Mouse (Mus musculus): Measurements from ENCODE around the gene S100a3.
A peak's percentile ranks its signal among the peaks of the same experiment; 100 is the strongest.

The S100a3 gene

DNA sequence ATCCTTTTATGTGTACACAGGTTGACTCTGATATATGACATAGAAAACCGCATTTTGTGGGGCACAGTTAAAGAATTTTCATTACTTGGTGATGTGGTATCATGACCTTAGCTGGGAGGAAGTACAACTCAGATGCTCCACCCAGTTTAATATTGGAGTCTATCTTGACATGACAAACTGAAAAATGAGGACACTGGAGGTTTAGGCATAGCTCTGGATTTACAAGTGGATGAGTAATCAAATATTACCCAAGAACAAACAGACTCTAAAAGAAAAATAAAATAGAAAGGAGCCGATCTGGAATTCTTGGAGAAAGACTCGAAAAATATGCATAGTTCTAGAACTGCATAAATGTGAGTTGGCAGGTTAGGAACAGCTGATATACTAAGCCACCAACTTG is 14.9 kb downstream of the S100a3 start:
- DNase-seq = no peak

DNA sequence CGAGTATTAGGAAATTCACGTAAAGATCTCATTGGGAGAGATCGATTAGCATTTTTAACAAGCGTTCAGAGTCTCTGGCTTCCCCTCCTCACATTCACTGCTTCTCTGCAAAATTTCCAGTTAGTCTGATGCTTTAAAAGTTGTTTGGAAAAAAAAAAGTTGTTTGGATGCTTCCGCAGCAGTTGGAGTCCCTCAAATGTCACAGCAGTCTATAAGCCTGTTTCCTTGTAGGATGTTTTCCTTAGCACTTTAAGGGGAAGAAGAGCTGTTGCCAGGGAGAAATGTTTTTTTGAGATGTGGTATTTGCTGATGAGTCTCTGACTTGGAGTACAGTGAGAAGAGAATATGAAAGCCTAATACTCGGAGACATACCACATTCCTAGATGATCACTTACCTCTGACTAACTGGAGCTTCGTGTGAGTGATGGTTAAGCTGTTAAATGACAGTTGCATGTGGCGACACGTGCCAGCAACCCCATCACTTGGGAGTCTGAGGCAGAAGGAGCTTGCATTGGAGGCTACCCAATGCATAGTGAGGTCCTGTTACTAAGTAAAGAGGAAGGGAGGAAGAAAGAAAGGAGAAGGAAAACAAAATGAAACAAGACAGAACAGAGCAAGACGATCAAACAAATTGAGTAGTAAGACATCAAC is 16.1 kb downstream of the S100a3 start:
- no peak for DNase-seq

DNA sequence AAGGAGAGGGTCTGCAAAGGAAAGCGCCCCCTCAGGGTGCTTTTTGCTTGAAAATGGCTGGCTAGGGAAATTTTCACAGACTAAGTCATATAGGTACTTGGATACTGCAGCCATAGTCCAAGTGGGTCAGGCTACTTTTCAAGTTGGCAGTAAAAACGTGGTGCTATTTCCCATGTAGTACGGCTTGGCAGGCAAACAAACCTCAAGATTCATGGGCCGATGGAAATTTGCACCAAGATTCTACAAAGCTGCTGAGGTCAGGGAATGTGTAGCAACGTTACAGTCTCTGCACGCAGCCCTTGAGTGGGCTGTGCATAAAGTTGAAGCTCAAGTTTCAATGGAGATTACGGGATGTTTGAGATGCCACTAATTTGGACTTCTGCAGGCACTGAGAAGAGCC is 19.1 kb downstream of the S100a3 start:
- DNase-seq = no peak

DNA sequence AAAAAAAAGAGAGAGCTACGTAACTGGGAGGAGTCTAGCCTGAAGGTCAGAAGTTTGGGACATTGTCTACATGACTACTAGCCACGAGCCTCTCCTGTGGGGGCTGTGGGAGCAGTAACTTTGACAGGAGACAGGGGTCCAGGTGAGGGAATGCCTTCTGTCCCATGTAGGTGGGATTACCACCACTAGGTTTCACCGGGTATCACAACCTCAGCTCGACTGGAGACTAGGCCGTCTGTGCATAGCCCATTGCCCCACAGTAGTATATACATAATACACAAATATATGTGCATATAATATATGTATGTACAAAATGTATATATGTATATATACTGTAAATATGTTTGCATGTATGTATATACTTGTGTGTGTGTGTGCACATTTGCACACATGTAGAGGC is 20.8 kb downstream of the S100a3 start:
- DNase-seq = no peak

DNA sequence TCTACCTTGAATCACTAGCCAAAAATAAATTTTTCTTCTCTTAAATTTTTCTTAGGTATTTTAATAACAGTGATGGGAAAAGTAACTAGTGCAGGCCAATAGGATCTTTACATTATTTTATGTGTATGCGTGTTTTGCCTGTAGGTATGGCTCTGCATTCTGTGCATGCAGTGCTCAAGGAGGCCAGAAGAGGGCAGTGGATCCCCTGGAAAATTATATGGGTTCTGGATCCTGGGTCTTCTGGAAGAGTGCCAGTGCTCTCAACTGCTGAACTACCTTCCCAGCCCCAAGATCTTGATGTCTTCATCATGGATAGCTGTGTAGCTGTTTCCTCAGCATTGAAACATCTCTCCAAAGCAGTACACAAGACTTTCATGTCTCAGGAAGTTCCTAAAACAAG is 21.8 kb downstream of the S100a3 start:
- DNase-seq = peak; percentile 22

DNA sequence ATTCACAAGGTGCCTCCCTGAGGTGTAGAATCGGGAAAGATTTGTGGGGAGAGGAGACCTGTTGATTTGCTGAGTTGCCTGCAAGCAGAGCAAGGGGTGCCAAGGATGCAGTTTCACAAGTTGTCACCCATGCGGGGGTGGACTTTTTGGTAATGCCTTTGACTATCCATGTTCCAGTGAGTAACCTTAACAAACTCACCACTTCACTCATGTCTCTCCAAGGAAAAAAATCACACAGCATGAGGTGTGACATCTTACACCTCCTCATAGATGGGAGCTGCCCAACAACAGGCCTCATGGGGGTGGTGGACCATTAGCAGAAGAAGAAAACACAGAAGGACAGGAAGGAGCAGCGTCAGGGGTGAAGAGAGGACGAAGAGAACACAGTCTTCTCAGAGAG is 22.2 kb downstream of the S100a3 start:
- no peak for DNase-seq

DNA sequence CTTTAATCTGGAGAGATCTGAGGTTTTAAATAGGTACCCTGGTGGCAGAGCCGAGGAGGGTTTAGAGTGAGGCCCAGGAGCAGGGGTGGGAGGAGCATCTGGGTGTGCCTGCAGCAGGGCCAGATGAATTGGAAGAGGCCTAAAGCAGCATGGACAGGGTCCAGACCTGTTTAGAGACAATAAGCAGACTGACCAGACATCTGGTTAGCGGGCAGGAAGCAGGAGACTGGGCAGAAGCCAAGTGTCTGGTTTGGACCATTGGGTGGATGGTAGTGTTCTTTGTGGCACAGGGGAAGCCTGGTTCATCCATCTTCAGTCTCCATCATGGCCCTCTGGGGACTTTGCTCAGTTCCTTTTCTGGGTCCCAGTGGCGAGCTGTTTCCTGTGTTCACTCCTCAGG is 23.5 kb downstream of the S100a3 start:
- no peak for DNase-seq

DNA sequence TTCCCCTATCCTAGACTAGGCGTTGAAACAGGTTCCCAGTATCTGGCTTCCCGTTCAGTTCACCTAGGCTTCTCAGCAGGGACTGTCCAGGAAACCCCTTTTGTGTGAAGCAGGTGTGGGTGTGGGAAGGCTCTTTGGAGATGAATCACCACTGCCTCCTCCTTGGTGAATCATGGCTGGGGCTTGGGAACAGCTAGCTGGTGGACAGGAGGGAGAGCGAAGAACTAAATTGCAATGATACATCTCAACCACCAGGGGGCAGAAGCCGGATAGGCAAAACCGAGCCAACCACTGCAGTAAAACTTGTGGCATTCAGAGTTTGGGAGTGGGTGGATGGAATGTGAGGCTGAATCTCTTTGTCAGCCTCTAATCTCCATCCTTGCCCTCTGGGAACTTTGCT is 25.2 kb downstream of the S100a3 start:
- DNase-seq = peak; percentile 37

DNA sequence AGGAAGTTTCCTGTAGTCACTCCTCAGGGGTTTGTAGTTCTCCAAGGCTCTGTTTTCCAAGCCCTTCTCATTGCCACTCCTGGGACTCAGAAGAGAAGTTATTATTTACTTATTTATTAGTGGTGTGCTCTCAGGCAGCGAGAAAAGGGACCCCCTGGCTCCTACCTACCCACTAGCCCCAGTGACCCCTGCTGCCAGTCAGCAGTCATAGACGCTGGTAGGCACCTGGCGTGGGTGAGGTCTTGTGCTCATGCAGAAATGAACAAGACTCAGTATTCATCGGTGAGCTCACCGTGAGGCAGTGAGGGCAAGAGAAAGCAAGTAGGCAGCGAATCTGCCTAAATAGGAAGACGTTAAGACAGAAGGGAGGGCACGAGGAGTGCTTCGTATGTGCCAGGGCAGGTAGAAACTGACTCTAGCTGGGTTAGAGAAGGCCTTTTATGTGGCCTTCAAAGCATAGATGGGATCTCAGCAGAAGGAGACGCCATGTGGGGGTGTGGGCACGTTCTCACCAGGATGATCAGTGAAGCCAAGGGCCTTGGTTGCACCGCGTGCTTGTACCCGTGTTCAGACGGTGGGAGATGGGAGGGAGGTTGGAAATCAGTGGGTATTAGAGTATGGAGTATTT is 25.8 kb downstream of the S100a3 start:
- DNase-seq = no peak

DNA sequence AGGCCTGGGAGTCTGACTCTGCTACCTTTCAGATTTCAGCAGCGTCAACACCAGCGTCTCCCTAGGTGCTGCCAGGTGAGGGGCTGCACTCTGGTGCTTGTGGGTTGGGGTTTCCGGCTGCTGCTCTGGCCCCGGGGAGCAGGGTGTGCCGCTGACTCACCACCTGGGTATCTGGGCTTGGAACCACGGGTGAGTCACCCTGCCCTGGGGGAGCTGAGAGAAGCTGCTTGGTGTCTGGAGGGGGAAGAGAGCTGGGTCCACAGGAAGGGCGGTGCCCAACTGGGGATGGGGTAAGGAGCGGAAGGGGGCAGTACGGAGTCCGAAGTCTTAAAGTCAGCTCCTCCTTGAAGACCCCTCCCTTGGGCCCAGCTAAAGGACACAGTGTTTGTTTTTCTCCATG is 26.5 kb downstream of the S100a3 start:
- DNase-seq = no peak

DNA sequence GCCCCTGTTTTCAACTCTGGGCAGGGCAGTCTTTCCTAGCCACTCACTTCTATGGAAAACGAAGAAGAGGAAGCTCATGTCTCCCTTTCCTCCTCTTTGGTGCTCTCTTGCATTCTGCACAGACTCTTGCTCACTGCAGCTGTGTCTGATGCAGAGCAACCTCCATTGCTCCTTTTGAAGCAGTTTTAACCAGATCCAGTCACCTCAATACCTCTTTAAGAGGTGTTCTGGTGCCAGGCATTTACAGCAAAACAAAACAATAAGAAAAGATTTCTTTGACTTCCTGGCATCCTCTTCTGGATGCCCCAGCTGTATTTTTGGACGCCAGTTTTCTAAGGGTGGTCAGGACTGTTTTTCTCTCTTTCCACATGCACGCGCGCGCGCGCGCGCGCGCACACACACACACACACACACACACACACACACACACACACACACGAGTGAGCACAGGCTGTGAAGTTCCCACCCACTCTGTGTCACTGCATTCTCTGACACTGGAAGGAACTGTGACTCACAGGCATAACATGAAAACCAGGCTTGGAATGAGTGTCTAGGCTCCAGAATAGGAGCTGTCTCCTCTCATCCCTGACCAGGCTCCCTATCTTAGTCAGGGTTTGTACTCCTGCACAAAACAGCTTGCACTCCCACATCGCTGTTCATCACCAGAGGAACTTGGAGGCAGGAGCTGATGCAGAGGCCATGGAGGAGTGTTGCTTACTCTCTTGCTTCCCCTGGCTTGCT is 27.2 kb downstream of the S100a3 start:
- DNase-seq = no peak

DNA sequence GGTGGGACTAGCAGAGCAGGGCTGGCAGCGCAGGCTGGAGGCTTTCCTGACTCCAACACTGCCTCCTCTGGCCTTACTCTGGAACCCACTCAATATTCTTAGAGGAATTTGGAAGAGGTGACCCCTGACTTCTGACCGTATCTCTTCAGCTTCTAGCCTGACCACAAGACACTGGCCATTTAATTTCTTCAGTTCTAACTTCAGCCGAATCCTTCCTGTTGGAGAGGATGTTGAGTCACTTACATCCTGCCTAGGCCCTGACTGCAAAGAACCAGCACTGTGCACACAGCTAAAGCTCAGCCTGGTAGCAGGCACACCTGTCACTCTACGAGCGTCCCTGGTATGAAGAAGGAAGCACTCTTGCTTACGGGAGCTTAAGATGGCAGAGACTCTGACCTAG is 29.0 kb downstream of the S100a3 start:
- no peak for DNase-seq

DNA sequence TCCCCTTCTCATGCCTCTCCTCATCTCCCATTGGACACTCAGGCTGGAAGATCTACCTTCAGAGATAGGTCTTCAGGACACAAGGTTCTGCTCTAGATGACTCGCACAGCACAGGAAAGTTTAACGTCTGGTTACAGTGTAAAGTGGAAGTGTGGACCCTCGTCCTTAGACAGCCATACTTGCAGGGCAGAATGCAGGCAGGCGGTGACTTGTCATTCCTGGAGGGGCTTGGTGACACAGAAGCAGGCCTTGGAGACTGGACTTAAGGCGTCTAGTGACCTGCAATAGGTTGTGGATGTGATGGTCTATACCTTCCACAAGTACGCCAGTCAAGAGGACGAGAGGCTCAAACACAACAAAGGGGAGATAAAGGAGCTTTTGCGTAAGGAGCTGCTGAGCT is 29.6 kb downstream of the S100a3 start, which contains the start of gene S100a2:
Gene S100a2, plus strand, starts transcription at position 301 of the 400 bp plus-strand sequence.
- no peak for DNase-seq

DNA sequence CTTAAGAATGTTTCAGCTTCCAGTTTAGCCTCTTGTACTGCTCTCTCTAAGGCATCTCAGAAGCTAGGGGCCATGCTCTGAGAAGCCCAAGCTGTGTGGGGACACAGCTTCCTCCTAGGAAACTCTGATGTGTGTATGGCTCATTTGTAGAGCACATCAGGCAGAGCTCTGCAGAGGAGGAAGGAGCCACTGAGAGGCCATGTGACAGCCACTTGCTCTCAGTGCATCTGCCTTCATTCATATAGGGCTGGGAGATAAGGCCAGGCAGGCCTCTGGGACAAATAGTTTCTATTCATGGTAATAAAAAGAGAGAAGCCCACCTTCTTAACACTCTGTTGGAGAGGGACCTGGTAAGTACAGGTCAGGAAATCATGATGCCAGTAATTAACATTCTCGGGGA is 34.1 kb downstream of the S100a3 start:
- DNase-seq = no peak

DNA sequence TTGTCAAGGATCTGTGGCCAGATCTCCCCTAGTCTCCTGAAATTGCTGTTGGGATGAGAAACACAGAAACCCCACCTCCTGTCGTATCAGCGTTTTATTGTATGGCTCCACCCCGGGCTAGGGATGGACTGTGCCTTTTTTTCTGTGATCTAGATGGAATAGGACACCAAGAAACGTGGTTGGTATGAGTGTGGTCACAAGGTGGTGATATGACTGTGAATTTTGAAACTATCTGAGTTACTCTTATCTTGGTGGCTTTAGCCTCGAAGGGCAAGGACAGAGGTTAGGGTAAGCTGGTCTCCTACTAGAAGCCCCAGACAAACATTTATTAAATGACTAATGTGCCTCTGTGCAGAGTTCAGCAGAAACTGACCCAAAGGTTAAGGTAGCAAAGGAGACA is 35.2 kb downstream of the S100a3 start:
- no peak for DNase-seq

DNA sequence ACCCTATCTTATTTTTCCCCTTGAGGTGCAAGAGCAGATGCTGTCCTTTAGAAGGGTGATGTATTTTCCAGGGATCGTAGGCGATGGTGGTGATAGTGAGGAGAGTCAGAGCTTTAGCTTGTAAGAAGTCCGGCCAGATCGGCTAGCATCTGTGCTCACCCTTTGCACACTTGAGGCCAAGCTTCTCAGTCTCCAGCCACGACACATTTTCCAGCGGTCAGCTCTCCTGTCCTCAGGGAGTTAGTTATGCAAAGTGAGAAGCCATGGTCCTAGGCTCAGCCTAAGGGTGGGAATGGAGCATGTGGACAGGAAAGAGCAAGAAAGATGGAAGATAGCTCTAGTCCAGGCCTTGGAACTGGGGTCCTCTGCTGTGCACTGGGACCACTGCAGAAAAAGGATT is 36.4 kb downstream of the S100a3 start:
- no peak for DNase-seq

DNA sequence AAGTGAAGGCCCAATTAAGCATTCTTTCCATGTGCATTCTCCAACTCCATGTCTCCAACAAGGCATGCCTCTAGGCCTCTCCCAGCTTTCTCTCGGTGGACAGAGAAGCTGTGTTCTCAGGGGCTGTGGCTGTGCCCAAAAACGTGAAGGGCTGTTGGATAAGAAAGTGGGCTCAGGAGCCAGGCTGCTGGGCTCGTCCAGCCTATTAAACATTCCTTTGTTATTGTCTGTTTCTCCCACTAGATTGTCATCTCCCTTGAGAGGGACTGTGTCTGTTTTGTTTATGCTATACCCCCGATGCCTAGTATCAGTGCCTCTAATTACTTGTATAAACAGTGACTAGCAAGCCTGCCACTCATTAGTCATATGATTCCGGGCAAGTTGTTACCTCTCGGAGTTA is 37.4 kb downstream of the S100a3 start:
- no peak for DNase-seq

DNA sequence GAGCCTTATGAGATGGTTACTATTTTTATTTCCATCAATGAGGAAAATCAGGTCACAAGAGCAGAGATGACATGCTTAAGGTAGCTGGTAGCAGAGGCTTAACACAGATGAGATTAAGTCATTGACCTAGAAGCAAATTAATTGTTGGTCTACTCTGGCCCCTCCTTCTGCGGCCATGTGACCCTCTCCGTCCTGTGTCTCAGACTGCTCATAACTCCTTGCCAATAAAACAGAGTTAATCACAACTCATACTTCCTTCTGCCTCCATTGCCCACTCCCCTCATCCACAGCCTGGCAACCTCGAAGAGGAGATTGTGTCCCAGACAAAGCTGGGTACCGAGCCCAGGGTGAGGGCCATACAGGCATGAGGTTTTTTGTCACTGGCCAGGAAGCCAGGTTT is 37.8 kb downstream of the S100a3 start:
- no peak for DNase-seq

DNA sequence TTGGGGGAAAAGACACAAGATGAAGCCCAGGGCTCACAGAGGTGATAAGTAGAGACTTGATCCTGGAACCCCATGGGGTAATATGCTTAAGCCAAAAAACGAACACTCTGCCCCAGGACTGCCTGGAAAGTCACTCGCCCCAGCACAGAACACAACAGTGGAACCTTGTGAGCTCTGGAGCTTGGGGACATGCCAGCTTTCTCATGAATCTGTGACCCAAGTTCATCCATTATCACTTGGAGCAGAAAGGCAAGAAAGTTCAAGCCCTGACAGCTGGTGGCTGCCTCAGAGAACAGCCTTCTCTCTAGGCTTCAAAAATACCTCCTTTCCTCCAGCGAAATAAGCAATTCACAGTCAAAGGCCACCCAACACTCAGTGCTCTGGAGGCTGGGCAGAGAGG is 39.0 kb downstream of the S100a3 start:
- no peak for DNase-seq

DNA sequence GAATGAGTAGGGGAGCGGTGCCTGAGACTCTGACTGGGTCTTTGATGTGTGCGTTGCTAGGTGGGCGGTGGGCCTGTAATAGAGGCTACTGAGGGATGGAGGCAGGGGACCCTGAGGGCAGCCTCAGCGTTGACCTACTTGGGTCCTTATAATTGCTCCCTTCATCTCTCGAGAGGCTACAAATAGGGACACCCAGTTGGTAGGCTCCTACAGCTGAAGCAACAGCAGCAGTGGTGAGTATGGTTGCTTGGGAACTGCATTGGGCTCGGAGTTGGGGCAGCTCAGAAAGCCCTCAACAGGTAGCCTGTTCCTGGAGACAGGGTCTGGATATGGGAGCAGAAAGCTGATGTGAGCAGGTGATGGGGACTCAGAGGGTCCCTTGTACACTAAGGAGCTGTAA is 39.7 kb downstream of the S100a3 start:
- DNase-seq = no peak

DNA sequence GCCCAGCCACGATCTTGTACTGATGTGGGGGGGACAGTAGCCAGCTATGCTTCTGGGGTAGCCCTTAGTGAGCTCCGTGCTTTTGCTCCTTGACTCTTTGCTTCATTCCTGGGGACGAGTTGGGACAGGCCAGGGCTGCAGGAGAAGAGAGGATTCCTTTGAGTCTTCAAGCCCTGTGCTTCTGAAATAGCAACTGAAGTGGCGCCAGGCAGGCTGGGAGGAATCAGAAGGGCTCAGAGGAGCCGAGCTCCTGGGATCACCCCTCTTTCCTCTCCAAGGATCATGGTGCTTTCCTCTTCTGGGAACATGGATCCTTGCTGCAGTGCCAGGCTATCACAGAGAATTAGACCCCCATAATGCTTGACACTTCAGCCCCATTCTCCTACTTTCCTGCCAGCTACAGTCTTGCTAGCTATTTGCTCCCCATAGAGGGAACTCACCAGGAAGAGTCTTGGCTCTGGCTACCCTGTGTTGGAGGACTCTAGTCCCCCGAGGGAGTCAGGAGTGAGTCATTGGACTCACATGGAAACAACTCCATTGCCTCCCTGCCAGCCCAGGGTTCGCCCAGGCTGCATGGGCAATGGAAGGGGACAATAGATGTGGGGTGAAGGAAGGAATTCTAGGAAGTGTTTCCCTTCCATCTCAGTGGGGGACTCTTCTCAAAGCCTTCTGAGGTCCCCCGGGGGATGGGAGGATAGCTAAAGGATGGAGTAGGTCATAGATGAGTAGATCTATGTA is 40.2 kb downstream of the S100a3 start:
- no peak for DNase-seq

DNA sequence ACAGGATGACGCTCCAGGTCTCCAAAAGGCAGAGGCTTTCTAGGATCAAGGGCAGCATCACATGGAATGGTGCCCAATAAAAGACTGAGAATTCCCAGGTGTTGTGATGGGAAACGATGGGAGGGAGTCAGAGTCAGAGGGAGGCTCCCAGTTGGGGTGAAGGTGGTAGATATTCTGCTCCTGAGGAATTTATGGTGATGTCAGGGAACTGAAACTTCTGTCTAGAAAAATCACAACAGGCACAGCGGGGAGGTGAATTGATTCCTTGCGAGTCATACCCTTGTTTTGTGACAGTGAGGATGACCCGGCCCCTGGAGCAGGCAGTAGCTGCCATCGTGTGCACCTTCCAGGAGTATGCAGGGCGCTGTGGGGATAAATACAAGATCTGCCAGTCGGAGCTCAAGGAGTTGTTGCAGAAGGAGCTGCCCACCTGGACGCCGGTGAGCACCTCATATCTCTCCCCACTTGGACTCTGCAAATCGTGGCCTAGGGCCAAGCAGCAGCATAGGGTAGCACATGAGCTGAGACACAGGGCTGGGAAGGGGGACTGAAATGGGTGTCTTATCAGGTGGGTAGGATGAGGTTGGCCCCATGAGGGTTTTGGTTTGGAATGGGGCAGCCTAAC is 41.2 kb downstream of the S100a3 start, which contains the start of gene Gm42674:
Gene Gm42674, plus strand, starts transcription at position 419 of the 625 bp plus-strand sequence.
- no peak for DNase-seq

DNA sequence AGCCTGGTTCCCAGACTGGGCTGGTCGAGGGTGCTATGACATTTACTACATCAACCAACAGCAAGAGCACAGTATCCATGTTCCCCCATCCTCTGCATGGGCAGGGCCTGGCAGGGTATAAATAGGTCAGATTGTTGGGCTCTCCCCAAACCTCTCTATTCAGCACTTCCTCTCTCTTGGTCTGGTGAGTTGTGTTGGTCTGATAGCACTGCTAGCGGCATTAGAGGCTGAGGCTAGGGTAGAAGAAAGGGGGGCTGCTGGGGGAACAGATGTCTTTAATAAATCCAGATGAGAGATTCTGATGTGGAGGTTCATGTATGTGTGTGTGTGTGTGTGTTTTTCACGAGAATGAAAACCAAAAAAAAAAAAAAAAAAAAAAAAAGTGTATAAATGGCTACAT is 43.2 kb downstream of the S100a3 start, which contains the start of gene S100a4:
Gene S100a4, plus strand, starts transcription at position 149 of the 400 bp plus-strand sequence.
- DNase-seq = no peak
